ENCODE assay signal across 10 mouse cellular contexts in the genomic region with DNA sequence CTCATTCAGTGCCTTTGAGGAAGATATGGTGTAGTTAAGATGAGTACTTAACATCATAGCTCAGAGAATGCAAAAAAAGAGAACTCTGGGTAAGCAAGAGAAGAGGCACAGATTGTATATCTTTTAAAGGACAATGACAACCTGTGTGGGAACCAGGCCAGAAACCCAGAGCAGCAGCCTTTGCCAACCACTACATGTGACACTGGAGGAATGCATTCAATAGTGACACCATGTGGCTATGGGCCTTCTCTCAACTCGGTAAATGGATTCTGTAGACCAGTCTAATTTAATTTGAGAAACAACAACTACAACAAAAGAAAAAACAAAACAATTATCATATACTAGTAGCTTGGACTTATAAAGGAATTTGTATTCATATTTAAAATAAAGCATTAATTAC.
DNase-seq lines count a peak whose midpoint lies in the region; ATAC-seq and TF ChIP-seq lines count a peak whose summit lies in the region.
"Had no signal": no experiment of that assay in that cellular context is flagged by ENCODE, and none has a peak within 500 bp of the region (broad histone marks: within the 10 kb centered on the region; RNA-seq: fewer than 3 reads in every experiment).

No protein-coding gene starts in this region.

- no peak overlapping the region for H3K4me3 ChIP-seq in heart, embryonic 12.5 days
- H3K4me3 ChIP-seq in midbrain, postnatal 0 days (ENCODE audit: low read depth, low read length), result no peak overlapping the region
- H3K4me3 ChIP-seq: embryonic facial prominence, embryonic 13.5 days had no signal

- H3K9me3 ChIP-seq in heart, embryonic 12.5 days (replicated peaks), result no peaks in the 10 kb centered on the region
- H3K9me3 ChIP-seq in midbrain, postnatal 0 days (ENCODE audit: low read length), result no peaks in the 10 kb centered on the region
- H3K9me3 ChIP-seq: embryonic facial prominence, embryonic 13.5 days had no signal

- ATAC-seq in heart, embryonic 12.5 days (ENCODE audit: insufficient number of reproducible peaks, low FRiP score), result no peak
- no peak for ATAC-seq in midbrain, postnatal 0 days (ENCODE audit: low FRiP score)

- 0 out of 2 replicates have a peak, but pooled peaks cover 3% of the 10 kb centered on the region for H3K4me1 ChIP-seq in heart, embryonic 12.5 days (replicated peaks)
- no peaks in the 10 kb centered on the region for H3K4me1 ChIP-seq in midbrain, postnatal 0 days (ENCODE audit: insufficient read depth, low read length)
- H3K4me1 ChIP-seq: embryonic facial prominence, embryonic 13.5 days had no signal

- H3K27me3 ChIP-seq in heart, embryonic 12.5 days (replicated peaks), result no peaks in the 10 kb centered on the region
- no peaks in the 10 kb centered on the region for H3K27me3 ChIP-seq in midbrain, postnatal 0 days (ENCODE audit: insufficient read depth, low read length)
- H3K27me3 ChIP-seq: embryonic facial prominence, embryonic 13.5 days had no signal

- H3K36me3 ChIP-seq in heart, embryonic 12.5 days, result no peaks in the 10 kb centered on the region
- H3K36me3 ChIP-seq in midbrain, postnatal 0 days (ENCODE audit: insufficient read depth, low read length), result no peaks in the 10 kb centered on the region
- H3K36me3 ChIP-seq: embryonic facial prominence, embryonic 13.5 days had no signal

- no peak overlapping the region for H3K9ac ChIP-seq in heart, embryonic 12.5 days
- H3K9ac ChIP-seq in midbrain, postnatal 0 days (replicated peaks; ENCODE audit: low read length, poor library complexity, severe bottlenecking), result no peak overlapping the region
- H3K9ac ChIP-seq: embryonic facial prominence, embryonic 13.5 days had no signal

- H3K4me2 ChIP-seq in heart, embryonic 12.5 days, result no peak overlapping the region
- no peak overlapping the region for H3K4me2 ChIP-seq in midbrain, postnatal 0 days (ENCODE audit: low read depth, low read length, poor library complexity, severe bottlenecking)
- H3K4me2 ChIP-seq: embryonic facial prominence, embryonic 13.5 days had no signal

- WGBS in heart, embryonic 12.5 days, result 41% methylated on average over 1 of the region's 1 CpGs
- 26% methylated on average over 1 of the region's 1 CpGs for WGBS in midbrain, postnatal 0 days

- no peak overlapping the region for H3K27ac ChIP-seq in heart, embryonic 12.5 days (ENCODE audit: poor library complexity, severe bottlenecking)
- no peak overlapping the region for H3K27ac ChIP-seq in midbrain, postnatal 0 days (ENCODE audit: low read depth, low read length)
- H3K27ac ChIP-seq: embryonic facial prominence, embryonic 13.5 days had no signal

- DNase-seq in heart, postnatal 4 days, result peak; percentile 38
- peak; percentile 17 for DNase-seq in left cerebral cortex, postnatal 4 days
- DNase-seq in left cerebral cortex, adult 8-10 months (ENCODE audit: low spot score in 2 of 2), result no peak
- peak; percentile 12 for DNase-seq in embryo, embryonic 11 days
- DNase-seq in midbrain, postnatal 0 days (ENCODE audit: low spot score), result peak; percentile 79
- DNase-seq in layer of hippocampus, adult 11-12 months (ENCODE audit: low spot score), result no peak
- DNase-seq: lung, postnatal 4 days; thymus, adult 2 months had no signal

- intact Hi-C loops in left cerebral cortex, postnatal 4 days (cut with DNase I), result no loop called here

- TF ChIP-seq CTCF in midbrain, postnatal 0 days (IDR thresholded peaks at IDR 0.05), result peak; percentile 67

Comparison
In these comparisons a context has a peak if more than half of its experiments do, and no peak if none do; other contexts are left out.
1. DNase-seq: peak in heart, postnatal 4 days (single experiment), left cerebral cortex, postnatal 4 days (single experiment), embryo, embryonic 11 days (single experiment) and midbrain, postnatal 0 days (single experiment); none in left cerebral cortex, adult 8-10 months (0 of 2) and layer of hippocampus, adult 11-12 months (single experiment).